Mouse (Mus musculus) brain, embryonic 14.5 days (tissue): ENCODE data around the gene Aurkb.

ENCODE experiments used
- CTCF ChIP-seq: fragments of 200-500 bp; IDR thresholded peaks from 2 replicates; pipeline ENCODE4 v1.5.1; 2012; ENCODE audit warnings: inconsistent platforms, mild to moderate bottlenecking, moderate library complexity, borderline replicate concordance; ENCODE audit not compliant: insufficient read depth, insufficient read length; ENCODE audit errors: extremely low read depth
- POLR2A ChIP-seq: fragments of 200-500 bp; IDR thresholded peaks from 2 replicates; pipeline ENCODE4 v1.6.1; 2012; ENCODE audit warnings: mild to moderate bottlenecking, inconsistent platforms, borderline replicate concordance; ENCODE audit not compliant: poor library complexity, insufficient read depth, insufficient read length, severe bottlenecking; ENCODE audit errors: extremely low read depth

DNA sequence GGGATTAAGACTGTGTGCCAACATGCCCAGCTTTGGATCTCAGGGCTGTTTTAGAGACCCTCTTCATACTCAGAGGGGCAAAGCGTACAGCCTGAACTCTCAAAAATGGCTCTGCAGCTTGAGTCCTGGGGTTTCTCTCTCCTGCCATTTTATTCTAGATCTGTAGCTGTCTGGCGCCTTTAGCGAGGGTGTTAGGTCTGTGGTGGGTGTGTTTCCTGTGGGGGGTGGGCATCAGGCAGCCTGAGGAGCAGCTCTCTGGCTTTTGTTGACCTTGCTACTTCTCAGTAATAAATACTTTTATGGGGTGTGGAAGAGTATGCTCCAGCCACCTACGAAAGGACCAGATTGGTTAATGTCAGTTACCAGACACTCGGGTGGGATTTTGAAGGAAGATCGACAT lies 32.6 kb downstream of the Aurkb start:
- TF ChIP-seq CTCF (no peak), POLR2A (no peak)
